Mouse (Mus musculus) G1E (cell line): ENCODE measurements around the gene Ccr7.

ENCODE experiments used
- CTCF ChIP-seq: IDR thresholded peaks from 2 replicates; pipeline ENCODE4 v1.5.1; 2012; ENCODE audit warnings: low read depth, low read length, inconsistent platforms, mixed read lengths
- GATA1 ChIP-seq: IDR thresholded peaks from 2 replicates; pipeline ENCODE4 v1.6.1; 2012; ENCODE audit warnings: borderline replicate concordance, low read length, inconsistent platforms, mixed read lengths

DNA sequence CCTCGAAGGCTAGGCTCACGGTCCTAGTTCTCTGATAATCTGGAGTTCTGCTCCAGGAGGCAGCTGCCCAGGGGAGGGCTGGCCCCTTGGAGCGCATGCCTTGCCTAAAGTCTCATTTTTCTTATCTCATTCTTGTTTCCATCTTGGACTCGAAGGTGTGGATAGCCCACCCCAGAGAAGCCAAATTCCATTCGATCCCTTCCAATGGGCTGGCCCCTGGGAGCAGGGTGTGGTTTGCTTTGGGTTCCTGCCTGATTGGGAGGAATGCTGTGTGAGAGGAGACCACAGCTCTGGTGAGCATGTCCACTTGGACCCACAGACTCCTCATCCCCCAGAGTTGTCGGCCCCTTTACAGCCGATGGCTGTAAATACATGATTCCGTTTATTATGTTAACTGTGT lies 53.2 kb downstream of the Ccr7 start:
- TF ChIP-seq CTCF (no peak), GATA1 (no peak)
